Mouse (Mus musculus) hindbrain, embryonic 16.5 days (tissue): ENCODE data around the gene Myo5a. TPM values are rescaled to one million over a fixed set of nuclear protein-coding genes. Genes with fewer than 3 reads are reported as not detected.

Experiments
- ATAC-seq: fragments of 200-750 bp; cut with Nextera tagmentation; 2 replicates; pipeline ENCODE4 v1.8.0; 2017; ENCODE audit warnings: moderate TSS enrichment, moderate library complexity
- H3K27ac ChIP-seq: fragments of 300-500 bp; sonication (generic); 2 replicates; pipeline ENCODE4 v1.5.1; 2014; ENCODE audit warnings: low read depth, mild to moderate bottlenecking, control low read depth, low read length, moderate library complexity
- H3K27me3 ChIP-seq: fragments of 300-500 bp; sonication (generic); replicated peaks from 2 replicates; pipeline ENCODE4 v1.6.1; 2014; ENCODE audit warnings: low read length; ENCODE audit not compliant: control insufficient read depth, insufficient read depth
- H3K36me3 ChIP-seq: fragments of 300-500 bp; sonication (generic); 2 replicates; pipeline ENCODE4 v1.6.1; 2014; ENCODE audit warnings: mild to moderate bottlenecking, low read length, moderate library complexity, mixed read lengths; ENCODE audit not compliant: control insufficient read depth, insufficient read depth
- H3K4me1 ChIP-seq: fragments of 300-500 bp; sonication (generic); 2 replicates; pipeline ENCODE4 v1.6.1; 2014; ENCODE audit warnings: low read depth, low read length; ENCODE audit not compliant: control insufficient read depth, insufficient read depth
- H3K4me2 ChIP-seq: fragments of 300-500 bp; sonication (generic); 2 replicates; pipeline ENCODE4 v1.6.1; 2014; ENCODE audit warnings: mild to moderate bottlenecking, low read length, control low read depth, moderate library complexity
- H3K4me3 ChIP-seq: fragments of 300-500 bp; sonication (generic); 2 replicates; pipeline ENCODE4 v1.5.1; 2014; ENCODE audit warnings: mild to moderate bottlenecking, low read length, control low read depth, moderate library complexity
- H3K9ac ChIP-seq: fragments of 300-500 bp; sonication (generic); 2 replicates; pipeline ENCODE4 v1.6.1; 2014; ENCODE audit warnings: low read depth, mild to moderate bottlenecking, control low read depth, low read length, moderate library complexity
- H3K9me3 ChIP-seq: fragments of 300-500 bp; sonication (generic); 2 replicates; pipeline ENCODE4 v1.6.1; 2014; ENCODE audit warnings: mild to moderate bottlenecking, low read length, moderate library complexity; ENCODE audit not compliant: control insufficient read depth
- whole genome bisulfite sequencing: fragments of 180-500 bp; shearing (Covaris S2); extraction: QIAGEN DNeasy Blood & Tissue Kit; methylation state at CpG from one replicate; pipeline ENCODE4 v1.1.7; 2014; 5-methylcytosine and 5-hydroxymethylcytosine counted together
- polyA plus RNA-seq: library from polyadenylated mRNA; unstranded; fragments of >200 nt; fragmentation: Nextera tagmentation; extraction: Ambion mirVana; gene quantifications from 2 replicates; pipeline ENCODE4 v1.2.1, GENCODE M21; 2015

The Myo5a gene
- polyA plus RNA-seq, 1 experiment from 2014 or later, result 26.8 TPM

DNA sequence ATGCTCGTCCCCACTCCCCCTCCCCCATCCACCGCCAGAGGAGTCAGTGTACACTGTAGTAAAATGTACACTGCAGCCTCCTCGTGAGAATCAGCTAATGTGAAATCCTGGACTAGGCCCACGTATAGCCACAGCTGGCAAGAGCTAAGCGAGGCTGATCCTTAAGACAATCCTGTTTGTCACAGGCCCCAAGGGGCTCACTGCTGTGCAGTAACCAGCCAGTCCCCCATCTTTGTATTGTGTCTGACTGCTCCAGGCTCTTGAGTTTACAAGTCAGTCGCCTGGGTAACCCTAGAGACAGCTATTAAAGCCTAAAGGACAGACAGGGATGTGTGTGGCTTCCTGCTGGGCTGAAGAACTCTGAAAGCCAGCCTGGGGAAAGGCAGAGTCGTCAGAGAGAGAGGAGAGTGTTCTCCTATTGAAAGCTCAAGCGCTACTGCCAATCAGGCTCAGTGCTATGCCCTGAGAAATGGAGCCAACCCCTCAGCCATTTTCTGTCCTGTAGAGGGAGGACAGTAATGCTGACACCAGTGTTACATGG, 190.6 kb downstream of the Myo5a start:
- 1% methylated on average over 8 of the region's 8 CpGs for WGBS
- peak overlapping the region; percentile 35; the same call in 1 of the 2 replicates for H3K9ac ChIP-seq
- no peaks in the 10 kb centered on the region for H3K36me3 ChIP-seq
- H3K9me3 ChIP-seq, result no peaks in the 10 kb centered on the region
- H3K4me3 ChIP-seq, result no peak overlapping the region
- ATAC-seq, result peak; percentile 87
- peaks cover 7% of the 10 kb centered on the region for H3K4me1 ChIP-seq
- H3K4me2 ChIP-seq, result no peak overlapping the region
- H3K27me3 ChIP-seq, result no peaks in the 10 kb centered on the region
- H3K27ac ChIP-seq, result peak overlapping the region; percentile 51

DNA sequence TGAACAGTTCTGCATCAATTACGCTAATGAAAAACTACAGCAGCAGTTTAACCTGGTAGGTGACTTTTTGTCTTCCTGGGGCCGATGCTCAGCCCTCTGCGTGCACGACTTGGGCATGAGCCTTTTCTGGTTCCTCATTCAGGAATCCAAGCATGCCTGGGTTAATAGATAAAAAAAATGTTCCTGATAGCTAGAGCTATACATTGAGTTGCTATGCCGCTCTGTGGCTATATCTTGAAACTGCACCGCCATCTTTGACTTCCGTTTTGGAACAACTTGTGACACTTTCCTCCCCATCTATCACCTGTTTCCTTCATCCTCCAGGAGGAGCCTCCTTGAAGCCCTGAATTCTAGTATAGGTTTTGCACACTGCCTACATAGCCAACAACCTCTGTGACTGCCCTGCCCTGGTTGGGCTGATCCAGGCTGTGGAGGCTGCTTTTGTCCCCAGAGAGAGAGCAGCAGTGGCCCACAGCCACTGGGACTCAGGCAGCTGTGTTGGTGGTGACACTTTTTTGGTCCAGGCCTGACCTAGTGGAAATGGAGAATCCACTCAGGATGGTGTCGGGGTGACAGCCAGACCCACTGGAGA, 191.5 kb downstream of the Myo5a start:
- WGBS, result 54% methylated on average over 8 of the region's 8 CpGs
- Histone ChIP-seq H3K27me3 (no peaks in the 10 kb centered on the region), H3K4me1 (peaks cover 7% of the 10 kb centered on the region), H3K4me3 (no peak overlapping the region), H3K4me2 (no peak overlapping the region), H3K27ac (no peak overlapping the region), H3K9me3 (no peaks in the 10 kb centered on the region), H3K36me3 (no peaks in the 10 kb centered on the region), H3K9ac (no peak overlapping the region)
- ATAC-seq, result no peak

DNA sequence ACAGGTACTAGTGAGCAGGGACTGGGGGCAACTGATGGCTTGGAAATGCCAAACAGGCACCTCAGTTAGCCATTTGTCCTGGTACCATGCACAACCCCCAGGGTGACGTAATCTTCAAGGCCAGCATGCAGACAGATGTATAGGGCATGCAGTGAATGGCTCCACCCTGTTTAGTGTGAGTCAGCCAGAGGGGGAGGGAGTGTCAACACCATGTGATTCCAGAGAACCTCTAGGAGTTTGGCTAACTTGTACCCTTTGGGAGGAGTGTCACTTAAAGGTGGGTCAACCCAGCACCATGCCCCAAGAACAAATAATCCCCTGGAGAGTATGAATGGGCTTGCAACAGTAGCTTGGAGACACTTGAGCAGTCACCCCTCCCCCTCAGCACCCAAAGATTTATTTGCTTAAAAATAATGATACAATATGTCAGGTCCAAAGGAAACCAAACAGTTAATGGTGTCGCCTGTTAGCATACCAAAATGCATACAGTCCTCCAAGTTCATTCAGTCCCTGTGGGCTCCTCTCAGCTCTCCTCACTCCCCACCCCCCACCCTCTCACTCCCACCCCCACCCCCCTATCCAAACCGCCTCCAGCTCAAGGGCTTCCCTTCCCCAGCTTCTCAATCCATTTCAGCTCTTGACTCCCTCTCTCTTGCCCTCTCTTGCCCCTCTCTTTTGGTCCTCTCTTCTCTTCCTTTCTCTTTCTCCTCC, 193.3 kb downstream of the Myo5a start:
- no peaks in the 10 kb centered on the region for H3K9me3 ChIP-seq
- no peaks in the 10 kb centered on the region for H3K27me3 ChIP-seq
- no peak overlapping the region for H3K4me3 ChIP-seq
- H3K27ac ChIP-seq, result no peak overlapping the region
- no peaks in the 10 kb centered on the region for H3K36me3 ChIP-seq
- H3K4me1 ChIP-seq, result peaks cover 7% of the 10 kb centered on the region
- H3K4me2 ChIP-seq, result no peak overlapping the region
- ATAC-seq, result no peak
- H3K9ac ChIP-seq, result no peak overlapping the region
- 50% methylated on average over 3 of the region's 3 CpGs for WGBS

DNA sequence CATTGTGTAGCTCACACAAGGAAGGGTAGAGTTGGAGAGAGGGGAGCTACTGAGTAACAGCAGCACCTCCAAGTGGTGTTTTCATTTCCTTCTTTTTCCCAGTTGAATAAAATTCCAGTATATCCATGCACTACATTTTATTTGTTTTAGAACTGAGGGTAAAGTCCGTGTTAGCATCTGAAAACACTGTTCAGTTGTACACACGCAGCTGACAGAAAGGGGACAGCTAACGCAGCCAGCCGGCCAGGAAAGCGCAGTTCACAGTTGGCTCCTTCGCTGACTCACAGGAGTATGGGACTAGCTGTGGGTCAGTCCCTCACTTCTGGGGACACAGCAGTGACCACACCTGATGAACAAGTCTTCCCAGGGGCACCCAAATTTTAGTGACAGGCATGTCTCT, 196.3 kb downstream of the Myo5a start:
- Histone ChIP-seq H3K9me3 (no peaks in the 10 kb centered on the region), H3K4me1 (no peaks in the 10 kb centered on the region; the same call in 1 of the 2 replicates), H3K4me2 (no peak overlapping the region), H3K27me3 (no peaks in the 10 kb centered on the region), H3K4me3 (no peak overlapping the region), H3K9ac (no peak overlapping the region), H3K36me3 (no peaks in the 10 kb centered on the region), H3K27ac (no peak overlapping the region)
- ATAC-seq, result no peak
- WGBS, result 72% methylated on average over 6 of the region's 6 CpGs

DNA sequence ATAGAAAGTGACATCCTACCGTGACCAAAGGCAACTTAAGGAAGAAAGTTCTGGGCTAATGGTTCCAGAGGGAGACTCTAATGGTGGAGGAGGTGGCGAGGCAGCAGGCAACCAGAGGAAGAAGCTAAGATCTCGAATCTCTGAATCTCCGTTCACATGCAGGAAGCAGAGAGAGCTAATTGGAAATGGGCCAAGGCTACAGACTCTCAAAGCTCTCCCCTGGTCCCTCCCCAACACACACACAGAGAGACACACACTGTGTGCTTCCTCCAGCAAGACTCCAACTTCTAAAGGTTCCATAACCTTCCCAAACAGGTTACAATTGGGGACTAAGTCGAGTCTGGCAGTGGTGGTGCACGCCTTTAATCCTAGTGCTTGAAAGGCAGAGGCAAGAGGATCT, 199.6 kb downstream of the Myo5a start:
- no peak for ATAC-seq
- WGBS, result 67% methylated on average over 6 of the region's 6 CpGs
- H3K9me3 ChIP-seq, result no peaks in the 10 kb centered on the region

DNA sequence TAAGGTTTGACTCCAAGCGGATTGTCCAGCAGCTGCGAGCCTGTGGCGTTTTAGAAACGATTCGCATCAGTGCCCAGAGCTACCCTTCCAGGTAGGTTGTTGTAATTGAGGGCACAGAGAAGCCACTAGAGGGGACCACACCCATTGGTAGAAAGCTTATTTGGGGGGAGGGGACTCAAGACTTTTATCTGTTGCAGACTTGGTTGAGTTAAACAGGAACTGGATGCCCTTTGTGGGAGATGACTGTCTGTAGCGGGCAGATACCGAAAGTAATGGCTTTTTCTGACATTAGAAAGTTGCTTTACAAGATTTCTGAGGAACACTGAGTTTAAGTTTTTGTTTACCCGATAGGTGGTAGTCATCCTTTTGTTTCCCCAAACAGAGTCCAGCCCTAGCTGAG, 200.7 kb downstream of the Myo5a start:
- Histone ChIP-seq H3K9me3 (no peaks in the 10 kb centered on the region), H3K4me3 (no peak overlapping the region), H3K4me2 (no peak overlapping the region), H3K36me3 (no peaks in the 10 kb centered on the region), H3K27ac (no peak overlapping the region), H3K4me1 (no peaks in the 10 kb centered on the region), H3K9ac (no peak overlapping the region), H3K27me3 (no peaks in the 10 kb centered on the region)
- ATAC-seq, result no peak
- 94% methylated on average over 8 of the region's 8 CpGs for WGBS

More for the DNA sequence above, 199.6 kb downstream of the Myo5a start:
- H3K4me2 ChIP-seq, result no peak overlapping the region
- H3K36me3 ChIP-seq, result no peaks in the 10 kb centered on the region
- H3K9ac ChIP-seq, result no peak overlapping the region
- H3K27ac ChIP-seq, result no peak overlapping the region
- no peaks in the 10 kb centered on the region for H3K4me1 ChIP-seq
- no peak overlapping the region for H3K4me3 ChIP-seq
- no peaks in the 10 kb centered on the region for H3K27me3 ChIP-seq

Other genes with a start within 250 kb of the Myo5a start
- gene Onecut1, start 209.1 kb upstream of the Myo5a start, polyA plus RNA-seq, result 3.4 and 4.6 TPM in 2 replicates
- gene Fam214a, start 118.1 kb upstream of the Myo5a start, polyA plus RNA-seq, result 20.5 and 22.3 TPM in 2 replicates
- gene Arpp19, start 33.4 kb upstream of the Myo5a start, polyA plus RNA-seq, result 197 and 208 TPM in 2 replicates
- gene Myo5c, start 161.0 kb downstream of the Myo5a start, polyA plus RNA-seq, result 0.41 and 0.51 TPM in 2 replicates
- gene Gnb5, start 235.3 kb downstream of the Myo5a start, polyA plus RNA-seq, result 89.1 and 97.7 TPM in 2 replicates